Comparison of ENCODE assay signal across 9 mouse cellular contexts in genomic region chr4:141286860-141287517, GRCm38 (mm10). TPM values are rescaled to one million over a fixed set of nuclear protein-coding genes. Genes with fewer than 3 reads are reported as not detected.
DNase-seq lines count a peak whose midpoint lies in the region; ATAC-seq lines count a peak whose summit lies in the region.
"Had no signal": no experiment of that assay in that cellular context is flagged by ENCODE, and none has a peak within 500 bp of the region (broad histone marks: within the 10 kb centered on the region; RNA-seq: fewer than 3 reads in every experiment).

No protein-coding gene starts in this region.

- 0 out of 2 replicates have a peak overlapping the region, but pooled peaks have one; percentile 8 for H3K9ac ChIP-seq in intestine, embryonic 15.5 days
- H3K9ac ChIP-seq in lung, embryonic 16.5 days (ENCODE audit: low read length): peak overlapping the region; percentile 13; the same call in 1 of the 2 replicates

- no peaks in the 10 kb centered on the region for H3K36me3 ChIP-seq in intestine, embryonic 15.5 days
- no peaks in the 10 kb centered on the region for H3K36me3 ChIP-seq in lung, embryonic 16.5 days (ENCODE audit: control insufficient read depth, insufficient read depth, low read length)
- H3K36me3 ChIP-seq: G1E had no signal

- H3K4me2 ChIP-seq in intestine, embryonic 15.5 days (replicated peaks): peak overlapping the region; percentile 48
- peak overlapping the region; percentile 1; the same call in 1 of the 2 replicates for H3K4me2 ChIP-seq in lung, embryonic 16.5 days (ENCODE audit: low read depth, low read length)

- no peaks in the 10 kb centered on the region for H3K9me3 ChIP-seq in intestine, embryonic 15.5 days
- H3K9me3 ChIP-seq in lung, embryonic 16.5 days (ENCODE audit: control insufficient read depth, low read length): no peaks in the 10 kb centered on the region
- H3K9me3 ChIP-seq: G1E had no signal

- WGBS in intestine, embryonic 15.5 days: 11% methylated on average over 20 of the region's 20 CpGs
- WGBS in lung, embryonic 16.5 days: 10% methylated on average over 20 of the region's 20 CpGs

- H3K27ac ChIP-seq in intestine, embryonic 15.5 days: peak overlapping the region; percentile 85
- H3K27ac ChIP-seq in lung, embryonic 16.5 days (ENCODE audit: low read length): peak overlapping the region; percentile 70

- peak; percentile 36 for DNase-seq in gastrocnemius, postnatal 10 days
- DNase-seq in gastrocnemius, postnatal 25 days: no peak
- DNase-seq in ZHBTc4 (ENCODE audit: low read depth, low spot score): peak; percentile 96
- no peak for DNase-seq in layer of hippocampus, postnatal 25 days (ENCODE audit: extremely low spot score in 1 of 2, low spot score in 1 of 2)
- no peak for DNase-seq in left cerebral cortex, adult 9 months (ENCODE audit: low spot score in 2 of 2)
- no peak for DNase-seq in layer of hippocampus, adult 8-10 months (ENCODE audit: low spot score in 2 of 2)

- H3K27me3 ChIP-seq in intestine, embryonic 15.5 days (replicated peaks): peaks cover 22% of the 10 kb centered on the region
- H3K27me3 ChIP-seq in lung, embryonic 16.5 days (ENCODE audit: control insufficient read depth, insufficient read depth, low read depth, low read length): peaks cover 13% of the 10 kb centered on the region

- peaks cover 44% of the 10 kb centered on the region for H3K4me1 ChIP-seq in intestine, embryonic 15.5 days (replicated peaks)
- H3K4me1 ChIP-seq in lung, embryonic 16.5 days (replicated peaks; ENCODE audit: control insufficient read depth, insufficient read depth, low read length): peaks cover 50% of the 10 kb centered on the region

- ATAC-seq in intestine, embryonic 15.5 days: peak; percentile 80
- ATAC-seq in lung, embryonic 16.5 days (ENCODE audit: low read depth): peak; percentile 77

- H3K4me3 ChIP-seq in intestine, embryonic 15.5 days (replicated peaks): 0 out of 2 replicates have a peak overlapping the region, but pooled peaks have one; percentile 6
- no peak overlapping the region for H3K4me3 ChIP-seq in lung, embryonic 16.5 days (ENCODE audit: low read length)

RNA-seq across cellular contexts. Expression of gene Epha2, which starts 14.1 kb away (rescaled TPM):
- total RNA-seq in gastrocnemius, postnatal 10 days (2021): 1 to 10 TPM; 3.9 to 5.9 TPM
- total RNA-seq in gastrocnemius, postnatal 25 days (2021): 1 to 10 TPM; 1.3 to 2.0 TPM
- polyA plus RNA-seq in intestine, embryonic 15.5 days (2015; fragmentation: Nextera tagmentation; extraction: Ambion mirVana): 6.7 and 7.2 TPM in 2 replicates
- polyA plus RNA-seq in lung, embryonic 16.5 days (2015; fragmentation: Nextera tagmentation; extraction: Ambion mirVana): 11.6 and 11.8 TPM in 2 replicates
- total RNA-seq in layer of hippocampus, postnatal 25 days (2021): 1 to 10 TPM in 1 of 2 experiments, under 1 TPM in 1; 0.99 to 1.4 TPM
- total RNA-seq in layer of hippocampus, adult 8-10 months (2022): 1 to 10 TPM; 1.3 to 2.7 (median 2.2) TPM
- total RNA-seq: G1E had no signal
- polyA plus RNA-seq: G1E had no signal

RNA-seq across cellular contexts. Expression of gene Arhgef19, which starts 47.7 kb away (rescaled TPM):
- total RNA-seq in gastrocnemius, postnatal 10 days (2021): 1 to 10 TPM; 2.6 to 3.2 TPM
- under 1 TPM; 0.74 to 0.83 TPM for total RNA-seq in gastrocnemius, postnatal 25 days (2021)
- polyA plus RNA-seq in intestine, embryonic 15.5 days (2015; fragmentation: Nextera tagmentation; extraction: Ambion mirVana): 16.3 and 17.8 TPM in 2 replicates
- 17.7 and 18.0 TPM in 2 replicates for polyA plus RNA-seq in lung, embryonic 16.5 days (2015; fragmentation: Nextera tagmentation; extraction: Ambion mirVana)
- total RNA-seq in layer of hippocampus, postnatal 25 days (2021): 10 to 100 TPM; 15.1 to 21.6 TPM
- 10 to 100 TPM; 17.8 to 23.3 (median 21.1) TPM for total RNA-seq in layer of hippocampus, adult 8-10 months (2022)
- total RNA-seq: G1E had no signal
- polyA plus RNA-seq: G1E had no signal

Comparison
In these comparisons a context has a peak if more than half of its experiments do, and no peak if none do; other contexts are left out.
1. DNase-seq: peak in gastrocnemius, postnatal 10 days (single experiment) and ZHBTc4 (single experiment); none in gastrocnemius, postnatal 25 days (single experiment), layer of hippocampus, postnatal 25 days (0 of 2), left cerebral cortex, adult 9 months (0 of 2) and layer of hippocampus, adult 8-10 months (0 of 2).